Mouse (Mus musculus): Measurements from ENCODE around the gene Tcf7l2. TPM values are rescaled to one million over a fixed set of nuclear protein-coding genes. Genes with fewer than 3 reads are reported as not detected.

Tcf7l2 gene
- polyA plus RNA-seq, 1 experiment from 2014 or later: 39.5 TPM

GRCm38 (mm10) chr19:55877404-55877915 lies 135.8 kb downstream of the Tcf7l2 start:
- H3K9me3 ChIP-seq: no peaks in the 10 kb centered on the region
- no peak overlapping the region for H3K27ac ChIP-seq
- no peaks in the 10 kb centered on the region for H3K27me3 ChIP-seq (replicated peaks)
- 0 out of 2 replicates have a peak overlapping the region, but pooled peaks have one; percentile 1 for H3K4me2 ChIP-seq (replicated peaks)
- WGBS: 10% methylated on average over 7 of the region's 7 CpGs
- no peak overlapping the region for H3K4me3 ChIP-seq
- ATAC-seq (ENCODE audit: low FRiP score, low read depth): peak; percentile 86
- H3K36me3 ChIP-seq: no peaks in the 10 kb centered on the region
- no peak overlapping the region for H3K9ac ChIP-seq
- H3K4me1 ChIP-seq: peaks cover 10% of the 10 kb centered on the region

DNA sequence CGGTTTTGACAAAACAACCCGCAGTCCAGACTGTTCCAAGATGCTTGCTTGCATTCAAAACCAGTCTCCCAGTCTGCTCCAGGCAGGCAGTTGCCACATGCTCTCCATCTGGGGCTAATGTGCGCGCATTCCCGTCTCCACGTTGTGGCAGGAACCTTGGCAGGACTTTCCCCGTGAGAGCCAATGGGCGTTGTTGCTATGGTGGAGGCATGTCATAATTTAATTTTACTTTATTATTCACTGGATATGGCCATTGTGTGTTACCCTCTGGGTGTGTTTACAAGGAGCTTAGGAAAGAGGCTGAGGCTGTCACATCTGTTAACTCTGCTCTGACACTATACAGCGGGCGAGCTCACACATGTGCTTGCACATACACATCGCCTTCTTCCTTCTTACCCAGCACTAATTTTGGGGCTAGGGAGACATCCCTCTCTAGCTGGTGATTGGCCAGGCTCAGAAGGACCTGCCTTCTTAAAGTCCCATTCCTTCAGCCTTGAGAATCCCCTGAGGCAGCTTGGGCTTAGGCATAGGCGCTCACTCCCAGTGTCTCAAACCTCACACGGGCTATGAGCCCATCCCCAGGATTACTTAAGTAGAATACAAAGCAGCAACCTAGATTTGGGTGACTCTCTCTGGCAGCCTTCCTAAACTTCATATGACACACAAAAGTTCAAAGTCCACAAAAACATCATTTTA lies 139.2 kb downstream of the Tcf7l2 start:
- Histone ChIP-seq H3K4me1 (peaks cover 10% of the 10 kb centered on the region), H3K9ac (no peak overlapping the region), H3K9me3 (no peaks in the 10 kb centered on the region), H3K27me3 (replicated peaks) (no peaks in the 10 kb centered on the region), H3K36me3 (no peaks in the 10 kb centered on the region), H3K4me2 (replicated peaks) (no peak overlapping the region), H3K4me3 (no peak overlapping the region), H3K27ac (no peak overlapping the region)
- ATAC-seq (ENCODE audit: low FRiP score, low read depth): no peak
- 49% methylated on average over 13 of the region's 13 CpGs for WGBS

GRCm38 (mm10) chr19:55886536-55886935 lies 144.9 kb downstream of the Tcf7l2 start:
- Histone ChIP-seq H3K27me3 (replicated peaks) (no peaks in the 10 kb centered on the region), H3K4me1 (no peaks in the 10 kb centered on the region), H3K4me2 (replicated peaks) (no peak overlapping the region), H3K27ac (no peak overlapping the region), H3K4me3 (no peak overlapping the region), H3K9ac (no peak overlapping the region), H3K9me3 (no peaks in the 10 kb centered on the region), H3K36me3 (no peaks in the 10 kb centered on the region)
- no peak for ATAC-seq (ENCODE audit: low FRiP score, low read depth)
- WGBS: 65% methylated on average over 14 of the region's 14 CpGs

GRCm38 (mm10) chr19:55891692-55892183 lies 150.1 kb downstream of the Tcf7l2 start:
- no peak for ATAC-seq (ENCODE audit: low FRiP score, low read depth)
- Histone ChIP-seq H3K4me1 (peaks cover 19% of the 10 kb centered on the region), H3K9ac (no peak overlapping the region), H3K4me2 (replicated peaks) (no peak overlapping the region), H3K27me3 (replicated peaks) (0 out of 2 replicates have a peak, but pooled peaks cover 11% of the 10 kb centered on the region), H3K4me3 (no peak overlapping the region), H3K9me3 (no peaks in the 10 kb centered on the region), H3K36me3 (no peaks in the 10 kb centered on the region), H3K27ac (no peak overlapping the region)
- WGBS: 66% methylated on average over 9 of the region's 9 CpGs

DNA sequence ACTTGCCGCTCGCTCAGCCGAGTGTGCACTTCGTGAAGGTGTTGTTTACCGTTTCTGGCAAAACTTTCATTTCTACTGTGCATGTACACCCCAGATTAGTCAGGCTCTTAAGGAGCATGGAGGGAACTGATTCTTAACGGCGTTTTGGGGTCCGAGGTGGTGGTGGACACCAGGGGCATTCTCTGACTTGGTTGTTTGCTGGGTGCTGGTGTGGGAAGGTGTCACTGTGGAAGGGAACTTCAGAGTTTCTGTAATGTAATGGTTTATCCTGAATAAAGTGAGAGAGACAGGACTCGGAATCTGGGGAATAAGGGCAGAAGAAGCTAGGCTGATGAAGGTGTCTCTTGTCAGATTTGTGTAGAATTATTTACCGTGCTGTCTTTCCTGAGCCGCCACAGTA lies 151.9 kb downstream of the Tcf7l2 start:
- Histone ChIP-seq H3K4me3 (no peak overlapping the region), H3K36me3 (no peaks in the 10 kb centered on the region), H3K9ac (no peak overlapping the region), H3K4me2 (replicated peaks) (no peak overlapping the region), H3K27ac (no peak overlapping the region), H3K4me1 (peaks cover 29% of the 10 kb centered on the region), H3K9me3 (no peaks in the 10 kb centered on the region), H3K27me3 (replicated peaks) (peaks cover 21% of the 10 kb centered on the region; the same call in 1 of the 2 replicates)
- no peak for ATAC-seq (ENCODE audit: low FRiP score, low read depth)
- WGBS: 62% methylated on average over 11 of the region's 11 CpGs

- WGBS: 24% methylated on average over 9 of the region's 9 CpGs
- Histone ChIP-seq H3K4me1 (peaks cover 29% of the 10 kb centered on the region), H3K27ac (no peak overlapping the region), H3K36me3 (no peaks in the 10 kb centered on the region), H3K27me3 (replicated peaks) (peaks cover 21% of the 10 kb centered on the region; the same call in 1 of the 2 replicates), H3K9me3 (no peaks in the 10 kb centered on the region), H3K9ac (no peak overlapping the region), H3K4me2 (replicated peaks) (no peak overlapping the region), H3K4me3 (no peak overlapping the region)
- no peak for ATAC-seq (ENCODE audit: low FRiP score, low read depth)
These were observed 152.8 kb downstream of the Tcf7l2 start for GRCm38 (mm10) chr19:55894396-55894795.

GRCm38 (mm10) chr19:55895317-55895716 lies 153.7 kb downstream of the Tcf7l2 start:
- WGBS: 0% methylated on average over 27 of the region's 27 CpGs
- no peaks in the 10 kb centered on the region for H3K36me3 ChIP-seq
- ATAC-seq (ENCODE audit: low FRiP score, low read depth): no peak
- no peak overlapping the region; the same call in 1 of the 2 replicates for H3K9ac ChIP-seq
- H3K4me1 ChIP-seq: peaks cover 35% of the 10 kb centered on the region
- peak overlapping the region; percentile 60 for H3K4me2 ChIP-seq (replicated peaks)
- no peak overlapping the region for H3K27ac ChIP-seq
- H3K4me3 ChIP-seq: peak overlapping the region; percentile 20
- peaks cover 21% of the 10 kb centered on the region; the same call in 1 of the 2 replicates for H3K27me3 ChIP-seq (replicated peaks)
- H3K9me3 ChIP-seq: no peaks in the 10 kb centered on the region

- ATAC-seq (ENCODE audit: low FRiP score, low read depth): no peak
- Histone ChIP-seq H3K4me2 (replicated peaks) (peak overlapping the region; percentile 60), H3K9me3 (no peaks in the 10 kb centered on the region), H3K9ac (no peak overlapping the region), H3K27me3 (replicated peaks) (peaks cover 21% of the 10 kb centered on the region; the same call in 1 of the 2 replicates), H3K27ac (no peak overlapping the region), H3K4me1 (peaks cover 35% of the 10 kb centered on the region), H3K4me3 (0 out of 2 replicates have a peak overlapping the region, but pooled peaks have one; percentile 20), H3K36me3 (no peaks in the 10 kb centered on the region)
- WGBS: 12% methylated on average over 4 of the region's 4 CpGs
These were observed 154.3 kb downstream of the Tcf7l2 start for GRCm38 (mm10) chr19:55895807-55896420.

DNA sequence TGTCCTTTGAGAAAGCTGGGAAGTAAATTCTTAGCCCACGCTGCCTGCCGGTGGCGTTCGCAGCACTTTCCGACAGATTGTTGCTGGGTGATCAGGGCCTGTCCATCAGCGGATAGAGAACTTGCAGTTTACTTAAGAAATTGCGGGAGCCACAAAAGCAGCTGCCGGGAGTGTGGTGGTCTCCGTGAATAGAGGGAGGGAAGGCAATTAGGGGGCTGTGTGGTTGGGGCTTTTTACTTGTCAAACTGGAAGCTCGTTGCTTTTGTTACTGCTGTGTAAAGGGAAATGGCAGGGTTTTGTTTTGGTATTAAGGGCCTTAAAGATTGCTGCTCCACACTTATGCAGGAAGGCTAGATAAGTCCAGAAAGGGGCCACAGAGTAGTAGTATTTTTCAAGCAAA lies 155.0 kb downstream of the Tcf7l2 start:
- no peak overlapping the region for H3K27ac ChIP-seq
- no peak for ATAC-seq (ENCODE audit: low FRiP score, low read depth)
- WGBS: 3% methylated on average over 10 of the region's 10 CpGs
- peak overlapping the region; percentile 37 for H3K4me2 ChIP-seq (replicated peaks)
- no peaks in the 10 kb centered on the region for H3K36me3 ChIP-seq
- no peak overlapping the region for H3K9ac ChIP-seq
- H3K27me3 ChIP-seq (replicated peaks): peaks cover 21% of the 10 kb centered on the region; the same call in 1 of the 2 replicates
- peaks cover 35% of the 10 kb centered on the region for H3K4me1 ChIP-seq
- no peak overlapping the region for H3K4me3 ChIP-seq
- H3K9me3 ChIP-seq: no peaks in the 10 kb centered on the region

GRCm38 (mm10) chr19:55902573-55903385 lies 161.2 kb downstream of the Tcf7l2 start:
- no peak overlapping the region for H3K4me2 ChIP-seq (replicated peaks)
- H3K36me3 ChIP-seq: no peaks in the 10 kb centered on the region
- H3K4me1 ChIP-seq: peaks cover 29% of the 10 kb centered on the region
- WGBS: 33% methylated on average over 12 of the region's 12 CpGs
- H3K27ac ChIP-seq: no peak overlapping the region
- ATAC-seq (ENCODE audit: low FRiP score, low read depth): no peak
- H3K27me3 ChIP-seq (replicated peaks): peaks cover under 1% of the 10 kb centered on the region; the same call in 1 of the 2 replicates
- no peak overlapping the region for H3K4me3 ChIP-seq
- H3K9ac ChIP-seq: no peak overlapping the region
- H3K9me3 ChIP-seq: no peaks in the 10 kb centered on the region

- Histone ChIP-seq H3K9ac (no peak overlapping the region), H3K27ac (no peak overlapping the region), H3K36me3 (peaks cover 3% of the 10 kb centered on the region; the same call in 1 of the 2 replicates), H3K27me3 (replicated peaks) (no peaks in the 10 kb centered on the region), H3K4me2 (replicated peaks) (no peak overlapping the region), H3K4me1 (peaks cover 14% of the 10 kb centered on the region; the same call in 1 of the 2 replicates), H3K4me3 (no peak overlapping the region), H3K9me3 (no peaks in the 10 kb centered on the region)
- WGBS: 29% methylated on average over 7 of the region's 7 CpGs
- ATAC-seq (ENCODE audit: low FRiP score, low read depth): 0 out of 2 replicates have a peak, but pooled peaks have one; percentile 41
These were observed 167.4 kb downstream of the Tcf7l2 start for GRCm38 (mm10) chr19:55909039-55909438.
